Mouse (Mus musculus): ENCODE measurements around the gene Daxx.
"Not testable (repeated sequence)": the region's sequence is repeated elsewhere in the genome, so short reads cannot be mapped to it uniquely, and the experiment has no call there.

Daxx gene

GRCm38 (mm10) chr17:33940206-33940805 lies 31.1 kb downstream of the Daxx start, which contains the start of the genes Pfdn6 and Wdr46:
Pfdn6 (minus strand) TSS chr17:33940343.
Wdr46 (plus strand) TSS chr17:33940660.
- DNase-seq (ENCODE audit: extremely low read depth, low read depth, low spot score): peak; percentile 68

- DNase-seq (ENCODE audit: extremely low read depth, low read depth, low spot score): no peak
Observed at GRCm38 (mm10) chr17:33940981-33941380, 31.8 kb downstream of the Daxx start.

DNA sequence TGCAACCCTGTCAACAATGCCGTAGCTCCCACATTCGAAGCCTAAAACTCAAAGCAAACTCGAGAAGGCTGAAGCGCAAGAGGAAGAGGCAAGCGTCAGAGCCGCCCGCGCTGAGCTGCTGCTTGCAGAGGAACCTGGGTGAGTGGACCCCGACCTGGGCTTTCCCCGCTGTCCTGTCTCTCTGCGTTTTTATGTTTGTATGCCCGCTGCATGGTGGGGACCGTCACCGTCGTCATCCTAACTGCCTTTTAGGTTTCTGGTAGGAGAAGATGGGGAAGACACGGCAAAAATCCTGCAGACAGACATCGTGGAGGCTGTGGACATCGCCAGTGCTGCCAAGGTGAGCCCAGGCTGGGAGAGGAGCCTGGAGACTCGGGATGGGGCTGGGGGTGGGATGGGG lies 32.2 kb downstream of the Daxx start:
- no peak for DNase-seq (ENCODE audit: extremely low read depth, low read depth, low spot score)

DNA sequence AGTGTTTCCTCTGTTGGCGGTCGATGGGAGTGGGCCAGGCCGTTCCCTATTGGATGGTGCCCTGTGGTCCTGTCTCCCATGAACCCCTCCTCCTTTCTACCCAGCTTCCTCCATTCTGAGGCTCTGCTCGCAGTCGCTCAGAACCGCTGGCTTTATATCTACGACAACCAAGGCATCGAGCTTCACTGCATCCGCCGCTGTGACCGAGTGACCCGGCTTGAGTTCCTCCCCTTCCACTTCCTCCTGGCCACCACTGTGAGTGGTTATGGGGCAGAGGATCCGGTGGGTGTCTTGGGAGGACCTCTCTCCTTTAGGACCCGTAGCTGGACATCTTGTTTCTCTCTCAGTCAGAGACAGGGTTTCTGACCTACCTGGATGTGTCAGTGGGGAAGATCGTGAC lies 34.2 kb downstream of the Daxx start:
- DNase-seq (ENCODE audit: extremely low read depth, low read depth, low spot score): no peak

GRCm38 (mm10) chr17:33947430-33948089 lies 38.3 kb downstream of the Daxx start:
- DNase-seq (ENCODE audit: extremely low read depth, low read depth, low spot score): no peak

GRCm38 (mm10) chr17:33948090-33948904 lies 39.1 kb downstream of the Daxx start:
- DNase-seq (ENCODE audit: extremely low read depth, low read depth, low spot score): no peak

GRCm38 (mm10) chr17:33948905-33949537 lies 39.8 kb downstream of the Daxx start:
- no peak for DNase-seq (ENCODE audit: extremely low read depth, low read depth, low spot score)

DNA sequence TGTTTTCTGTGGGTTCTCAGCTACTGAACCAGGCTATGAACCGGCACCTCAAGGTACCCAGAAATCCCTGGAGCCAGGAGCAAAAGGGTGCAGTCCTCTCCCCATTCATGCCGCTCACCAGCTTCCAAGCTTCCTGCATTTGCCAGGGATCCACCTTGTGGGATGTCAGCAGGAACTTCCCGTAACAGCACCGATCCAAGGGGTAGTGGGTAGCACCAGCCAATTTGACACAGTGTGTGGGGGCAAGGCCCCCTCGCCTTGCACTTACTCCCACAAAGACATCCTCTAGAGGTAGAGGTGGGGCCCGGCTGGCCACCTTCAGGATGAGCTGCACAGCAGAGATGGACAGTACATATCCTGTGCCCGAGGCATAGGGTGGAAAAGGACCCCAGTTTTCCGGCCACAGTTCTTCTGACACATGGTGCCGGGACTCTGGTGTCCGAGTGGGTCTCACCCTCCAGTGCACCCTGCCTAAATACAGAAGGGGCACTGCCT lies 41.0 kb downstream of the Daxx start:
- no peak for DNase-seq (ENCODE audit: extremely low read depth, low read depth, low spot score)

DNA sequence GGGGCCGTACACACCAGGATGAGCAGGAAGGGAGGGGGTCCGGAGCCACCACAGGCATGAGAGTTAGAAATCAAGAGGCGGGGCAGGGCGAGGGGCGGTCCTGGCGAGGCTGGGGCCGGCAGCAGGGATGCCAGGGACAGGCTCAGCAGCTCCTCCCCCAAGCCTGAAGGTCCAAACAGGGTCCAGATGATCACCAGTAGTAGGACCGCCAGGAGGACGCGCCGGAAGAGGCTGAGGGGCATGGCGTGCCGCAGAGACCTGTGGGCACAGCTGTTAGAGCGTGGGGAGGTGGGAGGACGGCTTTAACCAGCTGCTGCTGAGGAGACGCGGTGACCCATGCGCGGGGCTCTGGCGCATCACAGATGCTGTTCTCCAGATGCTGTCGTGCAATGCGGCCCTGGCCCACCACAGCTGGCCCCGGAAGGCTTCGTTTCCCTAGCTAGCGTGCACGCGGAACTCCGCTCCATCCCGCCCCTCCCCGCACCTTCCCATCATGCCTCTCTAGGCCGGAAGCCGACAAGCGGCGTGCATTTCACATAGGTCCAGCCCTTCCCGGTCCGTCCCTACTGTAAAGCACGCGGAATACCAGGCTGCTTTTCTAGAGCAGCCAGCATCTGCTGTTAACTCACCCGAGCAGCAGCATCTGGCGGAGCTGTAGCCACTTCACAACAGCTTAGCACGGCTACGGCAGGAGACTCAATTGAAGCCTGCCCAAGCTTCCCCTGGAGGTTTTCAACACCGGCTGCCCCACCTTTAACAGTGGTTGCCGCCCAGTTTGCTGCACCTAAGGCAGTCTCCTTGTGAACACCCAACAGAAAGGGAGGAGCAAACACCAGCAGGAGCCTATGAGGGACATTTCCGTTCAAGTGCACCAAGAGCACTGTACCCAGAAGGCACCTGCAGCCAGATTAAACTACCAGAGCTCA lies 42.1 kb downstream of the Daxx start, which contains the start of gene B3galt4:
B3galt4 (minus strand) TSS at position 468 of the 926 bp plus-strand sequence.
- no peak for DNase-seq (ENCODE audit: extremely low read depth, low read depth, low spot score)

DNA sequence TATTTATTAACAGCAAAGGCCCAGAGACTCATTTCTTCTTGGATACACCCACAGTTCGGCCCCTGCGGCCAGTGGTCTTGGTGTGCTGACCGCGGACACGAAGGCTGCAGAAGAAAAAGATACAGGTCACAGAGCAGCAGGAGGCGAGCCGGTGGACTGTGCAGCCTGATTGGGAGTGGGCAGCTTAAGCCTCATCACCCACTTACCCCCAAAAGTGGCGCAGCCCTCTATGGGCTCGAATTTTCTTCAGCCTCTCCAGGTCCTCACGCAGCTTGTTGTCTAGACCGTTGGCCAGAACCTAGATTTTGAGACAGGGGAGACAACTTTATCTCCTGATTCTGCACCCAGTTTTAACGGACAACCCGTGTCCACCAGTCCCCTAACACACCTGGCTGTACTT lies 42.8 kb downstream of the Daxx start:
- DNase-seq (ENCODE audit: extremely low read depth, low read depth, low spot score): not testable (repeated sequence)

GRCm38 (mm10) chr17:33952879-33953278 lies 43.7 kb downstream of the Daxx start:
- DNase-seq (ENCODE audit: extremely low read depth, low read depth, low spot score): no peak

GRCm38 (mm10) chr17:33953310-33953709 lies 44.1 kb downstream of the Daxx start:
- DNase-seq (ENCODE audit: extremely low read depth, low read depth, low spot score): no peak

DNA sequence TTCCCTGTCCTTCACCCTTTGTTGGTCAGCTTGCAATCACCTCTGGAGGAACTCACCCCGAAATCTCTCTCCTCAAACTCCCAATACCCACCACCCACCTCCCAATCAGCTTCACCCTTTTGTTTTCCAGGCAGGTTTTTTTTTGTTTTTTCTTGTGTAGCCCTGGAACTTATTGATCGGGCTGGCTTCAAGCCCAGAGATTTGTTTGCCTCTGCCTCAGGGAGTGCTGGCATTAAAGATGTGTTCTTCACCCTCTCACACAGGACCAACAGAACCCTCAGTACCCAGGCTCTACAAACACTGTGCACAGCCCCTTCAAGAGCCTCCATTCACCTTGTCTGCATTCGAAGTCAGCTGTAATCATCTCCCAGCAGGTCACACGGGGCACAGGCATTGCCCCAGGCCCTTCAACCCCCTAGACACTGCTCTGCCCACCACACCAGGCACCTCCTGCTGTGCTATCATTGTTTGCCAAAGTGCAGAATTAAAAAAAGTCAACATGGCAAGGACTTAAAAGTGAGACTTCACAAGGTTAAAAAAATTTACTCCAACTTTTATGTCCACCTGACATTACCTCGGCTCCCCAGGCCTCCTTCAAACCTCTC lies 44.8 kb downstream of the Daxx start:
- DNase-seq (ENCODE audit: extremely low read depth, low read depth, low spot score): no peak

DNA sequence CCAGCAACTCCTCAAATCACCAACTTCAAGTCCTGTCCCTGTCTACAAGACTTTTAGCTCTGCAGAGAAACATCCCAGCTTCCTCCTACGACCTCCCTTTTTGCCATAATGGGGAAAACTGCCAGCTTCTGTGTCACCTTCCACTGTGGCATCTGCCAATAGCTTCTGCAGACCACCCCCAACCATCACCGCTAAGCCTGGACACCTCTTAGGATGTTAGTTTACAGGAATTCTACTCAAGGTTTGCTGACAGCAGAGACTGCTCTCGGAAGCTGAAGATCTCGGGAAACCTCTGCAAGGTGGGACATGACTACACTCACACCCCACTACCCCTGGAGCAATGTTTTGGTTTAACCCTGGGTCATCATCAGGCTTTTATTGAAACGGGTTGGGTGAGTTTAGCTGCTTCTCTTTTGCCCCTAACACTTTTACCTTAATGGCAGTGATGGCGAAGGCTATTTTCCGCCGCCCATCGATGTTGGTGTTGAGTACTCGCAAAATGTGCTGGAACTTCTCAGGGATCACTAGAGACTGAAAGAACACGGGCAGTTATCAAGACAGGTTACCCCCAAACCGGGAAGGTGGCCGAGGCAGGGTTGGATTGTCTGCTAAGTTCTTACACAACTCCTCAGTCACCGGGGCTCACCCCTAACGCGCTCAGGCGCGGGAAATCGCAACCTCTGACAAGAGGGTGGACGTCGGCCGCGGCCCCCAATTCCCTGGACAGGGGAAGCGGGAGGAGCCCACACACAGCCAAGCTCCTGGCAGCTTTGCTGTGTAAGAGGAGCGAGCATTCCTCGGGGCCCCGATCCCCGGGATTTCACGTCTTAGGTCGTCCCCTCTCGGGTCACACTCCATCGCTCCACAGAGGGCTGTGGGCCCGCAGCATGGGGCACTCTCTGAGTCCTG lies 45.7 kb downstream of the Daxx start:
- no peak for DNase-seq (ENCODE audit: extremely low read depth, low read depth, low spot score)

DNA sequence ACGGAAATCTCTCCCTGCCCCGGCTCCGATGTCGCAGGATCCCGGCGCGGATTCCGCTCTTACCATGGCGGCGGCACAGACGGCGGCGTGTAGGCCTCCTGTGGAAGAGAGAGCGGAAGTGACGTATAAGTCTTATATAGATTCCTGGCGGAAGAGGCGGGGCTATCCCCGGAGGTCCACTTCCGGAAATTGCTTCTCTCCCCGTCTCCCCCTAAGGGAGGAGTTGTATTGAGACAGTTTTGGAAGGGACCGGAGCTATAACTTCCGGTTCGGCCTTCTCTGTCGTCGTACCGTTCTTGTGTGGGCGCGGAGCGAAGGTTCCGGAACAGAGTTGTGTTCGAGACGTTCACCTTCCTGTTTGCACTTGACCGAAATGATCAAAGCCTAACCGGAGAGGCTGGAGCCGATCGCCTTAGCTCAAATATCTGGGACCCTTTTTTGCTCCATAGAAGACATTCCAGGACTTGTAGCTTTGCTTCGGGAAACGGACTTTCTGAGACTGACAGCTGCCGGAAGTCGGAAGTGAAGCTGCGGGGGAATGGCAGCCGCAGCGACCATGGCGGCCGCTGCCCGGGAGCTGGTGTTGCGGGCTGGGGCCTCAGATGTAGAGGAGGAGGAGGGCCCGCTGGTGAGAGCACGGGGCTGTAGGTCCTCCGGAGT lies 46.5 kb downstream of the Daxx start, which contains the start of the genes Vps52 and Rps18:
Vps52 (plus strand) TSS at position 258 of the 660 bp plus-strand sequence.
Rps18 (minus strand) TSS at position 447 of the 660 bp plus-strand sequence.
- peak; percentile 85 for DNase-seq (ENCODE audit: extremely low read depth, low read depth, low spot score)

DNA sequence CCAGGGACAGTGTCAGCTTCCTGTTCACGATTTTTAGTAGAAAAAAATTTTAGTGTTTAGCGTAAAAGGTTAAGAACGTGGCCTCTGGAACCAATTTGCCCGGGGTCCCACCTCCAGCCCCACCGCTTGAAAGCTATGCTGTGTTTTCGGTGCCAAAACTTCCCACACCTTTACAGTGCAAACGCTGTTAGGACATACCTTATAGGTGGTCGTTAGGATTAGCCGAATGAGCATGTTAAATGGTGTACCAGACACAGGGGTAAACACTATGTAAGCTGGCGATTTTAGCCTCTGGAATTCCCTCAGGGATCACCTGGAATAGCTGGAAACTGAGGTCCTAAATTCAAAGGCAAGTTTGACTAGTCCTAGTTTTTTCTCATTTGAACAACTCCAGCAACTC lies 47.1 kb downstream of the Daxx start:
- no peak for DNase-seq (ENCODE audit: extremely low read depth, low read depth, low spot score)

DNA sequence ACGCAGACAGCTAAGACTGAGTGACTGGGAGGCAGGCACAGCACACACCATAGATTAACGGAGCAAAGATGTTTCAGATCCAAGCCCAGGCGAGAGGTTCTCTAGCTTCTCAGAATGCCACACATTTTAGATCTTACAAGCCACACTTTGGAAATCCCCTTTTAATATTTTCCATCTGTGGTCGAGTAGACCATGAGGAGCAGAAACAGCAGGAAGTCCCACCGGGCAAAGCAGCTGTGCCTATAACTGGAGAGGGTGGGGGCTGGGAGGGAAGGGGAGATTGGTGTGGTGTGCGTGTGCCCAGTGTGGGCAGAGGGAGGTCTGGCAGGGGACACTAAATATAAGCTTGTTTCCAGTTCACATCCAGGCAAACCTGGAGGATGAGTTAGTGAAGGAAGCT lies 48.3 kb downstream of the Daxx start:
- no peak for DNase-seq (ENCODE audit: extremely low read depth, low read depth, low spot score)

DNA sequence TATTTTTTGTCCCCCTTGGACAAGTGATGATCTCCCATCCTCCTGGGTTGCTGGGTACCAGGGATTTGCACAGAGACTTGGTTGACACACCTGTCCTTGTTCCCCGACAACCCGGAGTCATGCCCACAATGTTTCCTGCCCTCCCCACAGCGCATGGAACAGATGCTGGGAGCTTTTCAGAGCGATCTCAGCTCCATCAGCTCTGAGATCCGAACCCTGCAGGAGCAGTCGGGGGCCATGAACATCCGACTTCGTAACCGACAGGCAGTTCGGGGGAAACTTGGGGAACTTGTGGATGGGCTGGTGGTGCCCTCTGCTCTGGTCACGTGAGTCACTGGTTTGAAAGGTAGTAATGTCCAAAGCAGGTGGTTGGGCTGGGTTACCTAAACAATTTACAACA lies 49.2 kb downstream of the Daxx start:
- no peak for DNase-seq (ENCODE audit: extremely low read depth, low read depth, low spot score)

Measured in fat pad, adult 2 months (tissue).